Mouse (Mus musculus): ENCODE measurements around the gene Nf2.

DNA sequence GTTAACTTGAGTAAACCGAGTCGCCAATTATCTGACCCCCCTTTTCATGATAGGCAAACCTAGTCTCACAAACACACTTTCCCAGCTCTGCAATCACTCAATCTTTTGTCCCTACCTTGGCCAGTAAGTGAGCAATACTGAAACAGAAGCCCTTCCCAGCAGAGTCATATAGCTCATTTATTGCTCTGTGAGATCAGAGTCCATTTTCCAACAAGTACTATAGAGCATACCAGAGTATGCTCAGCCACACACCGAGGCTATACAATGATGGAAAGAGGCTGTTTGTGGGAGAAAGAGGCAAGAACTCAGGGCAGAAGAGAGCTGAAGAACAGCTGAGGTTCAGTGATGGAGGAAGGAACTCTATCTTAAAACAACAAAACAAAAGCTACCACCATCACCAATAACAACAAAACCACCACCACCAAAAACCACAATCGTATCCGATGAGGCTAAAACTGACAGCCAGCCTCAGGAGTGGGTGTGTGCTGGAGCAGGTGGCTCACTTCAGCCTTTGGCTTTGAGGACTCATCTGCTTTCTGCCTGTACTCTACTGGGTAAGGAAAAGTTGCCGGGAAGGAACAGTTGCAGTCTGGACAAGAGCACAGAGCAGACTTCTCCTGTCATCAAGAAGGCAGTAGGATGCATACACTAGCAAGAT lies 25.6 kb downstream of the Nf2 start:
- TF ChIP-seq CTCF (IDR thresholded peaks at IDR 0.05; ENCODE audit: low read depth, low read length) (no peak), POLR2A (IDR thresholded peaks at IDR 0.05; ENCODE audit: insufficient read depth, low read length) (no peak)
